Mouse (Mus musculus): ENCODE data around the gene Dnm2.

GRCm38 (mm10) chr9:21408624-21409023 is 16.1 kb upstream of the Dnm2 start:
- no peak for TF ChIP-seq CTCF (IDR thresholded peaks at IDR 0.05; ENCODE audit: low read depth)
- no peak for TF ChIP-seq EP300 (optimal IDR thresholded peaks at IDR 0.05)

Measured in stomach, postnatal 0 days (tissue).